ENCODE assay signal across 17 mouse cellular contexts in the genomic region with DNA sequence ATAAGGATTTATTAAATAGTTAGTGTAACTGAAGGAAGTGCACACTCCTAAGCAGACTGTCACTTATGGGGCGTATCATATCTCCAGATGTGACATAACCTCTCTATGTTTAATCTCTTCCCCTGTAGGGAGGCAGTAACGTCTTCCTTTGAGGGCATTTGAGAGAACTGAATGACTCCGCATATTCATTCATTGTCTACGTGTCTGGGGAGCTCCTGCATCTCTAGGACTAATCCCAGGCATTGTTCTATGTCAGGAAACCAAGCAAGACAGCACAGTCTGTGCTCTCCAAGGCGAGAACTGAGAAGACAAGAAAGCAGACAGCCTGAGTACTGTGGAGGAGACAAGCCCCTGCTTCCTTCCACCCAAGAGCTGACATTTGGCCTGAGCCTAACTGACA. TPM values are rescaled to one million over a fixed set of nuclear protein-coding genes. Genes with fewer than 3 reads are reported as not detected.
DNase-seq lines count a peak whose midpoint lies in the region; ATAC-seq and TF ChIP-seq lines count a peak whose summit lies in the region.
"Had no signal": no experiment of that assay in that cellular context is flagged by ENCODE, and none has a peak within 500 bp of the region (broad histone marks: within the 10 kb centered on the region; RNA-seq: fewer than 3 reads in every experiment).

No protein-coding gene starts in this region.

- TF ChIP-seq EP300 in MEL (IDR thresholded peaks at IDR 0.05; ENCODE audit: low read depth in 1 of 2, low read length in 2 of 2), result no peak

- no peak for ATAC-seq in heart, embryonic 11.5 days (replicated peaks; ENCODE audit: insufficient number of reproducible peaks, low FRiP score, low TSS enrichment)
- ATAC-seq in liver, embryonic 13.5 days (ENCODE audit: low read depth), result peak; percentile 60
- ATAC-seq in liver, embryonic 11.5 days (replicated peaks; ENCODE audit: low FRiP score), result no peak
- peak; percentile 67 for ATAC-seq in liver, embryonic 16.5 days (ENCODE audit: low read depth)

- 0 out of 2 replicates have a peak overlapping the region, but pooled peaks have one; percentile 58 for H3K27ac ChIP-seq in heart, embryonic 11.5 days (ENCODE audit: low read depth, low read length)
- no peak overlapping the region for H3K27ac ChIP-seq in liver, embryonic 13.5 days
- H3K27ac ChIP-seq in liver, embryonic 11.5 days (ENCODE audit: low read depth, low read length), result no peak overlapping the region
- no peak overlapping the region for H3K27ac ChIP-seq in MEL (ENCODE audit: control insufficient read depth, low read depth, low read length)
- H3K27ac ChIP-seq in liver, embryonic 16.5 days (ENCODE audit: low read length), result no peak overlapping the region
- no peak overlapping the region for H3K27ac ChIP-seq in left cerebral cortex, adult 2 months
- H3K27ac ChIP-seq: forebrain, embryonic 12.5 days; hindbrain, embryonic 15.5 days; limb, embryonic 15.5 days; midbrain, embryonic 12.5 days had no signal

- no peaks in the 10 kb centered on the region for H3K79me2 ChIP-seq in MEL (ENCODE audit: control insufficient read depth, insufficient read depth, low read length, poor library complexity)

- DNase-seq in heart, postnatal 25 days (ENCODE audit: low spot score), result no peak
- no peak for DNase-seq in liver, embryonic 13.5 days
- no peak for DNase-seq in liver, embryonic 11.5 days (ENCODE audit: low spot score)
- DNase-seq in MEL (ENCODE audit: low read depth, low spot score), result peak; percentile 40
- no peak for DNase-seq in left cerebral cortex, adult 2 months (ENCODE audit: extremely low spot score in 1 of 2, low spot score in 2 of 2)
- DNase-seq in ovary, adult 18-20 months (ENCODE audit: low spot score), result no peak
- DNase-seq: adrenal gland, postnatal 10 days; cerebellum, adult 2 months; kidney, adult 18-20 months; kidney, postnatal 36 days; thymus, postnatal 4 days had no signal

- no peak overlapping the region for H3K4me2 ChIP-seq in heart, embryonic 11.5 days
- H3K4me2 ChIP-seq in liver, embryonic 13.5 days, result no peak overlapping the region
- H3K4me2 ChIP-seq in liver, embryonic 11.5 days, result no peak overlapping the region
- H3K4me2 ChIP-seq in liver, embryonic 16.5 days (ENCODE audit: low read depth, low read length), result no peak overlapping the region
- H3K4me2 ChIP-seq: forebrain, embryonic 12.5 days; hindbrain, embryonic 15.5 days; limb, embryonic 15.5 days; midbrain, embryonic 12.5 days had no signal

- H3K4me3 ChIP-seq in heart, embryonic 11.5 days (ENCODE audit: low read depth, low read length), result no peak overlapping the region
- no peak overlapping the region for H3K4me3 ChIP-seq in liver, embryonic 13.5 days (replicated peaks)
- H3K4me3 ChIP-seq in liver, embryonic 11.5 days (ENCODE audit: low read depth, low read length), result no peak overlapping the region
- H3K4me3 ChIP-seq in MEL (ENCODE audit: control insufficient read depth in 1 of 2, insufficient read depth in 1 of 2, low read depth in 2 of 2, low read length in 2 of 2), result no peak overlapping the region
- no peak overlapping the region for H3K4me3 ChIP-seq in liver, embryonic 16.5 days (ENCODE audit: low read depth, low read length)
- H3K4me3 ChIP-seq in left cerebral cortex, adult 2 months, result no peak overlapping the region
- H3K4me3 ChIP-seq: forebrain, embryonic 12.5 days; hindbrain, embryonic 15.5 days; limb, embryonic 15.5 days; midbrain, embryonic 12.5 days had no signal

- H3K9ac ChIP-seq in heart, embryonic 11.5 days (ENCODE audit: low read depth, low read length), result no peak overlapping the region
- no peak overlapping the region for H3K9ac ChIP-seq in liver, embryonic 13.5 days
- H3K9ac ChIP-seq in liver, embryonic 11.5 days (ENCODE audit: low read depth, low read length), result no peak overlapping the region
- no peak overlapping the region for H3K9ac ChIP-seq in MEL (ENCODE audit: control insufficient read depth, low read depth, low read length, poor library complexity, severe bottlenecking)
- no peak overlapping the region for H3K9ac ChIP-seq in liver, embryonic 16.5 days (ENCODE audit: low read depth, low read length)
- H3K9ac ChIP-seq: forebrain, embryonic 12.5 days; hindbrain, embryonic 15.5 days; limb, embryonic 15.5 days; midbrain, embryonic 12.5 days had no signal

- H3K9me3 ChIP-seq in heart, embryonic 11.5 days (replicated peaks; ENCODE audit: control insufficient read depth, low read length), result no peaks in the 10 kb centered on the region
- H3K9me3 ChIP-seq in liver, embryonic 13.5 days (replicated peaks), result no peaks in the 10 kb centered on the region
- H3K9me3 ChIP-seq in liver, embryonic 11.5 days (ENCODE audit: control insufficient read depth, low read length), result no peaks in the 10 kb centered on the region
- H3K9me3 ChIP-seq in MEL (replicated peaks; ENCODE audit: insufficient read depth, low read length), result no peaks in the 10 kb centered on the region
- H3K9me3 ChIP-seq in liver, embryonic 16.5 days (replicated peaks; ENCODE audit: control insufficient read depth, low read length), result no peaks in the 10 kb centered on the region
- H3K9me3 ChIP-seq: forebrain, embryonic 12.5 days; hindbrain, embryonic 15.5 days; limb, embryonic 15.5 days; midbrain, embryonic 12.5 days had no signal

- H3K27me3 ChIP-seq in heart, embryonic 11.5 days (ENCODE audit: control insufficient read depth, insufficient read depth, low read length), result no peaks in the 10 kb centered on the region
- H3K27me3 ChIP-seq in liver, embryonic 13.5 days, result no peaks in the 10 kb centered on the region
- H3K27me3 ChIP-seq in liver, embryonic 11.5 days (replicated peaks; ENCODE audit: control insufficient read depth, insufficient read depth, low read length), result no peaks in the 10 kb centered on the region
- H3K27me3 ChIP-seq in MEL (ENCODE audit: control insufficient read depth in 1 of 2, insufficient read depth in 2 of 2, low read length in 2 of 2), result no peaks in the 10 kb centered on the region
- no peaks in the 10 kb centered on the region for H3K27me3 ChIP-seq in liver, embryonic 16.5 days (ENCODE audit: control insufficient read depth, insufficient read depth, low read depth, low read length)
- H3K27me3 ChIP-seq: forebrain, embryonic 12.5 days; hindbrain, embryonic 15.5 days; limb, embryonic 15.5 days; midbrain, embryonic 12.5 days had no signal

- no peak for TF ChIP-seq RAD21 in MEL (IDR thresholded peaks at IDR 0.05; ENCODE audit: low read depth, low read length)

- 59% methylated on average over 5 of the region's 5 CpGs for WGBS in heart, embryonic 11.5 days (ENCODE audit: insufficient replicate concordance)
- WGBS in liver, embryonic 13.5 days (ENCODE audit: insufficient replicate concordance), result 35% methylated on average over 5 of the region's 5 CpGs
- 49% methylated on average over 5 of the region's 5 CpGs for WGBS in liver, embryonic 11.5 days
- WGBS in liver, embryonic 16.5 days (ENCODE audit: insufficient replicate concordance), result 24% methylated on average over 5 of the region's 5 CpGs

- no peak for TF ChIP-seq POLR2A in MEL (IDR thresholded peaks at IDR 0.05; ENCODE audit: control insufficient read depth in 1 of 2, insufficient read depth in 1 of 2, low read depth in 1 of 2, low read length in 2 of 2, poor library complexity in 1 of 2)

- TF ChIP-seq CTCF in MEL (IDR thresholded peaks at IDR 0.05 in 2 of 3, conservative IDR thresholded peaks at IDR 0.05 in 1 of 3; ENCODE audit: control insufficient read depth in 1 of 3, insufficient read depth in 1 of 3, low read depth in 2 of 3, low read length in 3 of 3, poor library complexity in 1 of 3, severe bottlenecking in 1 of 3), result no peak
- TF ChIP-seq CTCF in left cerebral cortex, adult 2 months (IDR thresholded peaks at IDR 0.05), result no peak

- H3K36me3 ChIP-seq in heart, embryonic 11.5 days (ENCODE audit: control insufficient read depth, insufficient read depth, low read length), result peaks cover 6% of the 10 kb centered on the region
- peaks cover 7% of the 10 kb centered on the region for H3K36me3 ChIP-seq in liver, embryonic 13.5 days
- H3K36me3 ChIP-seq in liver, embryonic 11.5 days (ENCODE audit: control insufficient read depth, insufficient read depth, low read length), result peaks cover 2% of the 10 kb centered on the region; the same call in 1 of the 2 replicates
- H3K36me3 ChIP-seq in MEL (ENCODE audit: control insufficient read depth in 1 of 2, insufficient read depth in 2 of 2, low read length in 2 of 2), result peaks cover 0 to 1% of the 10 kb centered on the region in 2 experiments; a peak in 2 of 4 replicates
- no peaks in the 10 kb centered on the region for H3K36me3 ChIP-seq in liver, embryonic 16.5 days (ENCODE audit: control insufficient read depth, insufficient read depth)

- H3K4me1 ChIP-seq in heart, embryonic 11.5 days (ENCODE audit: control insufficient read depth, insufficient read depth, low read length), result peaks cover 12% of the 10 kb centered on the region
- H3K4me1 ChIP-seq in liver, embryonic 13.5 days (replicated peaks), result peaks cover 16% of the 10 kb centered on the region
- H3K4me1 ChIP-seq in liver, embryonic 11.5 days (replicated peaks; ENCODE audit: control insufficient read depth, insufficient read depth, low read length), result no peaks in the 10 kb centered on the region
- no peaks in the 10 kb centered on the region for H3K4me1 ChIP-seq in MEL (ENCODE audit: control insufficient read depth in 1 of 2, insufficient read depth in 2 of 2, low read length in 2 of 2)
- H3K4me1 ChIP-seq in liver, embryonic 16.5 days (ENCODE audit: control insufficient read depth, low read depth, low read length), result peaks cover 2% of the 10 kb centered on the region

- intact Hi-C loops in heart, postnatal 25 days (cut with DNase I), result no loop called here
- intact Hi-C loops in left cerebral cortex, adult 2 months (cut with DNase I), result no loop called here

TF ChIP-seq in MEL, 35 proteins besides CTCF, POLR2A, EP300 and RAD21 (continues in another document):
- TF ChIP-seq TBP (IDR thresholded peaks at IDR 0.05; ENCODE audit: low read depth, low read length) (no peak), MAFK (IDR thresholded peaks at IDR 0.05; ENCODE audit: borderline replicate concordance, low read depth, low read length) (no peak), ZC3H11A (IDR thresholded peaks at IDR 0.05; ENCODE audit: low read depth, low read length) (no peak), SIN3A (IDR thresholded peaks at IDR 0.05; ENCODE audit: low read length) (no peak), NRF1 (IDR thresholded peaks at IDR 0.05; ENCODE audit: insufficient read depth, low read depth, low read length, poor library complexity, severe bottlenecking) (no peak), ZKSCAN1 (IDR thresholded peaks at IDR 0.05; ENCODE audit: low read depth, low read length) (no peak)

RNA-seq across cellular contexts. Expression of a gene that starts 29.5 kb away (rescaled TPM):
- 45.2 TPM in 2 replicates for polyA plus RNA-seq in heart, embryonic 11.5 days (2014; fragmentation: Nextera tagmentation; extraction: Ambion mirVana)
- total RNA-seq in heart, postnatal 25 days (2021), result 100 to 1,000 TPM; 135 to 152 TPM
- polyA plus RNA-seq in liver, embryonic 13.5 days (2015; fragmentation: Nextera tagmentation; extraction: Ambion mirVana), result 12.4 and 13.4 TPM in 2 replicates
- 22.8 and 27.6 TPM in 2 replicates for polyA plus RNA-seq in liver, embryonic 11.5 days (2014; fragmentation: Nextera tagmentation; extraction: Ambion mirVana)
- total RNA-seq in MEL (2012; rRNA removed), result 13.3 and 16.2 TPM in 2 replicates
- polyA plus RNA-seq in MEL (2012; ENCODE audit: insufficient read depth in 1 of 2, insufficient read length in 2 of 2, low read depth in 1 of 2, low replicate concordance in 2 of 2, missing spikeins in 1 of 2), result 10 to 100 TPM in 1 of 2 experiments, not detected in 1; 23.0 TPM
- 10.7 and 11.0 TPM in 2 replicates for polyA plus RNA-seq in liver, embryonic 16.5 days (2015; fragmentation: Nextera tagmentation; extraction: Ambion mirVana)
- total RNA-seq in left cerebral cortex, adult 2 months (2021), result 100 to 1,000 TPM; 139 TPM

Comparison
In these comparisons a context has a peak if more than half of its experiments do, and no peak if none do; other contexts are left out.
1. ATAC-seq: peak in liver, embryonic 13.5 days (single experiment) and liver, embryonic 16.5 days (single experiment); none in heart, embryonic 11.5 days (single experiment) and liver, embryonic 11.5 days (single experiment).